Mouse (Mus musculus): Measurements from ENCODE around the gene Kcnip1.

DNA sequence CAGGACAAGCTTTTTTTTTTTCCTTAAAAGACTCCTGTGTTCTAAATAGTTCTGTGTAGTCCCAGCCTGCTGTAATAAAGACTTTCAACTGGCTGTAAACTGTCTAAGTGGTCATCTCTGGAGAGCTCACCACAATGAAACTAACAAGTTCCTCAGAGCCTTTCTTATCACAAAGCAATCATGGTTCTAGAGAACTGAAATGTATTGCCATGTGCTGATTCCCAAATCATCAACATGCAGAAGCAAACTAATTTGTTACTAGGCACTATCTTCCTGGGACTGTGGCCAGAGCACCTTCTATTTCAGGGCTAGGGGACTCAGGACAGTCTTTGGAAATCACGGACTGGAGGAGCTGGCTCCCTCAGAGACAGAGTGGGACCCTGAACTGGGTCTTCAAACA lies 49.4 kb downstream of the Kcnip1 start:
- TF ChIP-seq CTCF (IDR thresholded peaks at IDR 0.05) (no peak), EP300 (IDR thresholded peaks at IDR 0.05) (no peak)

All from lung, postnatal 0 days (tissue).